Mouse (Mus musculus) MEL (cell line): ENCODE results near the gene Serp2.

ENCODE experiments used
- CHD1 ChIP-seq: IDR thresholded peaks from 2 replicates; pipeline ENCODE4 v1.6.1; 2012; ENCODE audit warnings: low read depth, mild to moderate bottlenecking, inconsistent platforms, low read length, improper control_type of control experiment
- CTCF ChIP-seq, 3 experiments: IDR thresholded peaks in 2 of 3; conservative IDR thresholded peaks in 1 of 3; 2 replicates each; pipeline ENCODE4 v1.5.1; 2011 to 2012; ENCODE audit warnings: low read length in 3 of 3, low read depth in 2 of 3, mild to moderate bottlenecking in 2 of 3, improper control_type of control experiment in 1 of 3, inconsistent platforms in 1 of 3, mixed read lengths in 1 of 3, moderate library complexity in 1 of 3; ENCODE audit not compliant: control insufficient read depth in 1 of 3, insufficient read depth in 1 of 3, poor library complexity in 1 of 3, severe bottlenecking in 1 of 3
- E2F4 ChIP-seq: IDR thresholded peaks from 2 replicates; pipeline ENCODE4 v1.6.1; 2011; ENCODE audit warnings: low read depth, low read length, improper control_type of control experiment, borderline replicate concordance
- ELF1 ChIP-seq: IDR thresholded peaks from 2 replicates; pipeline ENCODE4 v1.6.1; 2014; ENCODE audit warnings: low read depth, mild to moderate bottlenecking, inconsistent platforms, low read length, improper control_type of control experiment, moderate library complexity
- EP300 ChIP-seq, 2 experiments: IDR thresholded peaks; 2 replicates each; pipeline ENCODE4 v1.6.1; 2011; ENCODE audit warnings: improper control_type of control experiment in 2 of 2, low read length in 2 of 2, low read depth in 1 of 2, mild to moderate bottlenecking in 1 of 2
- GATA1 ChIP-seq: IDR thresholded peaks from 2 replicates; pipeline ENCODE4 v1.6.1; 2011; ENCODE audit warnings: low read depth, low read length, improper control_type of control experiment
- MAFK ChIP-seq: IDR thresholded peaks from 2 replicates; pipeline ENCODE4 v1.6.1; 2011; ENCODE audit warnings: low read depth, mild to moderate bottlenecking, low read length, improper control_type of control experiment, borderline replicate concordance
- MAX ChIP-seq: IDR thresholded peaks from 2 replicates; pipeline ENCODE4 v1.6.1; 2011; ENCODE audit warnings: low read length, improper control_type of control experiment
- MAZ ChIP-seq: IDR thresholded peaks from 2 replicates; pipeline ENCODE4 v1.6.1; 2012; ENCODE audit warnings: low read depth, mild to moderate bottlenecking, inconsistent platforms, low read length, improper control_type of control experiment
- MYB ChIP-seq: IDR thresholded peaks from 2 replicates; pipeline ENCODE4 v1.6.1; 2011; ENCODE audit warnings: mild to moderate bottlenecking, low read depth, low read length, improper control_type of control experiment
- POLR2A ChIP-seq, 2 experiments: IDR thresholded peaks; 2 replicates each; pipeline ENCODE4 v1.6.1; 2011 to 2012; ENCODE audit warnings: low read length in 2 of 2, mild to moderate bottlenecking in 2 of 2, control low read depth in 1 of 2, improper control_type of control experiment in 1 of 2, low read depth in 1 of 2, moderate library complexity in 1 of 2; ENCODE audit not compliant: control insufficient read depth in 1 of 2, insufficient read depth in 1 of 2, poor library complexity in 1 of 2
- TAL1 ChIP-seq: IDR thresholded peaks from 2 replicates; pipeline ENCODE4 v1.6.1; 2012; ENCODE audit warnings: mild to moderate bottlenecking, inconsistent platforms, low read length, moderate library complexity, mixed read lengths
- TCF12 ChIP-seq: IDR thresholded peaks from 2 replicates; pipeline ENCODE4 v1.6.1; 2014; ENCODE audit warnings: low read depth, mild to moderate bottlenecking, inconsistent platforms, low read length, improper control_type of control experiment, moderate library complexity
- UBTF ChIP-seq: IDR thresholded peaks from 2 replicates; pipeline ENCODE4 v1.6.1; 2012; ENCODE audit warnings: low read depth, mild to moderate bottlenecking, inconsistent platforms, low read length, improper control_type of control experiment, moderate library complexity, borderline replicate concordance; ENCODE audit not compliant: insufficient read depth

GRCm38 (mm10) chr14:76577840-76578239 lies 21.2 kb upstream of the Serp2 start:
- TF ChIP-seq POLR2A (IDR thresholded peaks at IDR 0.05; ENCODE audit: control insufficient read depth in 1 of 2, insufficient read depth in 1 of 2, low read depth in 1 of 2, low read length in 2 of 2, poor library complexity in 1 of 2) (no peak), CTCF (IDR thresholded peaks at IDR 0.05 in 2 of 3, conservative IDR thresholded peaks at IDR 0.05 in 1 of 3; ENCODE audit: control insufficient read depth in 1 of 3, insufficient read depth in 1 of 3, low read depth in 2 of 3, low read length in 3 of 3, poor library complexity in 1 of 3, severe bottlenecking in 1 of 3) (no peak), GATA1 (no peak), MAFK (no peak), ELF1 (no peak), MAX (no peak), CHD1 (no peak), MYB (no peak), EP300 (IDR thresholded peaks at IDR 0.05; ENCODE audit: low read depth in 1 of 2, low read length in 2 of 2) (no peak), MAZ (no peak), E2F4 (no peak), TCF12 (no peak), TAL1 (no peak), UBTF (no peak)
